Mouse (Mus musculus): ENCODE results near the gene Wnt3a. TPM values are rescaled to one million over a fixed set of nuclear protein-coding genes. Genes with fewer than 3 reads are reported as not detected.
A peak's percentile ranks its signal among the peaks of the same experiment; 100 is the strongest.
"Not testable (repeated sequence)": the region's sequence is repeated elsewhere in the genome, so short reads cannot be mapped to it uniquely, and the experiment has no call there.

Wnt3a gene
- polyA plus RNA-seq, 1 experiment from 2014 or later, result 3.0 TPM

- Histone ChIP-seq H3K4me1 (replicated peaks) (peaks cover 58% of the 10 kb centered on the region), H3K36me3 (peaks cover 3% of the 10 kb centered on the region), H3K27ac (no peak overlapping the region), H3K9me3 (no peaks in the 10 kb centered on the region), H3K4me2 (replicated peaks) (0 out of 2 replicates have a peak overlapping the region, but pooled peaks have one; percentile 7), H3K9ac (replicated peaks) (no peak overlapping the region), H3K27me3 (no peaks in the 10 kb centered on the region), H3K4me3 (replicated peaks) (no peak overlapping the region)
- ATAC-seq, result no peak
- 91% methylated on average over 2 of the region's 2 CpGs for WGBS
Observed at GRCm38 (mm10) chr11:59225167-59225566, 65.4 kb downstream of the Wnt3a start.

GRCm38 (mm10) chr11:59224470-59224869 is 66.1 kb downstream of the Wnt3a start:
- H3K9me3 ChIP-seq, result no peaks in the 10 kb centered on the region
- no peak overlapping the region for H3K27ac ChIP-seq
- H3K4me2 ChIP-seq (replicated peaks), result no peak overlapping the region
- peaks cover 58% of the 10 kb centered on the region for H3K4me1 ChIP-seq (replicated peaks)
- no peaks in the 10 kb centered on the region for H3K27me3 ChIP-seq
- peaks cover 9% of the 10 kb centered on the region for H3K36me3 ChIP-seq
- WGBS, result 80% methylated on average over 2 of the region's 2 CpGs
- H3K4me3 ChIP-seq (replicated peaks), result no peak overlapping the region
- no peak for ATAC-seq
- no peak overlapping the region for H3K9ac ChIP-seq (replicated peaks)

GRCm38 (mm10) chr11:59224025-59224424 is 66.5 kb downstream of the Wnt3a start:
- peaks cover 58% of the 10 kb centered on the region for H3K4me1 ChIP-seq (replicated peaks)

GRCm38 (mm10) chr11:59222306-59222705 is 68.2 kb downstream of the Wnt3a start:
- H3K36me3 ChIP-seq, result peaks cover 11% of the 10 kb centered on the region
- ATAC-seq, result no peak
- no peaks in the 10 kb centered on the region for H3K9me3 ChIP-seq
- H3K27me3 ChIP-seq, result no peaks in the 10 kb centered on the region
- WGBS, result 91% methylated on average over 4 of the region's 4 CpGs
- peaks cover 52% of the 10 kb centered on the region for H3K4me1 ChIP-seq (replicated peaks)
- no peak overlapping the region for H3K4me2 ChIP-seq (replicated peaks)
- no peak overlapping the region for H3K27ac ChIP-seq
- H3K4me3 ChIP-seq (replicated peaks), result no peak overlapping the region
- H3K9ac ChIP-seq (replicated peaks), result no peak overlapping the region

More at GRCm38 (mm10) chr11:59224025-59224424, 66.5 kb downstream of the Wnt3a start:
- Histone ChIP-seq H3K36me3 (peaks cover 11% of the 10 kb centered on the region), H3K27ac (no peak overlapping the region), H3K9me3 (no peaks in the 10 kb centered on the region), H3K27me3 (no peaks in the 10 kb centered on the region), H3K4me3 (replicated peaks) (no peak overlapping the region), H3K9ac (replicated peaks) (no peak overlapping the region), H3K4me2 (replicated peaks) (no peak overlapping the region)
- ATAC-seq, result no peak
- 93% methylated on average over 3 of the region's 3 CpGs for WGBS

DNA sequence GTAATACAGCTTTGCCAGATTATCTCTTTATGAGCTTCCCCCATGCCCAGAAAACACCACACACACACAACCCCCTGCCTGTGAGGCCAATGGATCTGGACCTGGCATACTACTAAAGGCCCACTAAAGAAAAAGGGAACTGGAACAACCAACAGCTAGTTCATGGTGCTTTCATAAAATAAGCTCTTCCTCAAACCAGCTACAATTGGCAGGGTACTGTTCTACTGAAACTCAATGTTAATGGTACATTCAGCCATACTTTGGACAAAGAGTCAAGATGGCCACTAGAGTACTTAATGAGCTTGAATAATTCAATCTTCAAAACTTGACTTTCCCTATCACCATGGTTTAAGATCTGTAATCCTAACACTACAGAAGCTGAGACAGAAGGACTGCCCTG is 68.9 kb downstream of the Wnt3a start:
- no peak overlapping the region for H3K9ac ChIP-seq (replicated peaks)
- peaks cover 11% of the 10 kb centered on the region for H3K36me3 ChIP-seq
- H3K4me2 ChIP-seq (replicated peaks), result no peak overlapping the region
- no peak for ATAC-seq
- H3K27me3 ChIP-seq, result no peaks in the 10 kb centered on the region
- no peaks in the 10 kb centered on the region for H3K9me3 ChIP-seq
- H3K27ac ChIP-seq, result no peak overlapping the region
- H3K4me1 ChIP-seq (replicated peaks), result peaks cover 45% of the 10 kb centered on the region
- no peak overlapping the region for H3K4me3 ChIP-seq (replicated peaks)

DNA sequence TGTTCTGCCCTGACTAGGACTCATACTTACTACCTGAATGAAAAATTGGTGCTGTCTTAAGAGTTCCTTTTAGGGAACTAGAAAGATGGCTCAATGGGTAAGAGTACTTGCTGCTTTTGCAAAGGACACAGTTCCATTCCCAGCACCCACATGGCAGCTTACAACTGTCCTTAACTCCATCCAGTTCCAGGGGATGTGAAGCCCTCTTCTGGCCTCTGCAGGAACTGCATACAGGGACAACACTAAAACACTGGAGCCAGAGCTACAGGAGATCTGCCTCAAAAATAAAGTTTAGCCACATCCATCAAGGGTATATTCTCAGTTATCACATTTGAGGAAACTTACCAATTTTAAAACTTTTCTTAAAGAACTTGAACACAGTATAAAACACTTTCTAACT is 71.5 kb downstream of the Wnt3a start:
- H3K4me1 ChIP-seq (replicated peaks), result peaks cover 20% of the 10 kb centered on the region
- ATAC-seq, result no peak
- H3K36me3 ChIP-seq, result peaks cover 19% of the 10 kb centered on the region
- no peaks in the 10 kb centered on the region for H3K27me3 ChIP-seq
- H3K9ac ChIP-seq (replicated peaks), result no peak overlapping the region
- H3K4me3 ChIP-seq (replicated peaks), result no peak overlapping the region
- no peak overlapping the region for H3K4me2 ChIP-seq (replicated peaks)
- H3K27ac ChIP-seq, result no peak overlapping the region
- H3K9me3 ChIP-seq, result no peaks in the 10 kb centered on the region

GRCm38 (mm10) chr11:59218389-59218998 is 72.1 kb downstream of the Wnt3a start:
- ATAC-seq, result no peak
- no peak overlapping the region for H3K9ac ChIP-seq (replicated peaks)
- H3K27me3 ChIP-seq, result no peaks in the 10 kb centered on the region
- peaks cover 15% of the 10 kb centered on the region for H3K4me1 ChIP-seq (replicated peaks)
- 94% methylated on average over 4 of the region's 4 CpGs for WGBS
- H3K9me3 ChIP-seq, result no peaks in the 10 kb centered on the region
- H3K4me2 ChIP-seq (replicated peaks), result no peak overlapping the region
- no peak overlapping the region for H3K4me3 ChIP-seq (replicated peaks)
- no peak overlapping the region for H3K27ac ChIP-seq
- H3K36me3 ChIP-seq, result peaks cover 21% of the 10 kb centered on the region

DNA sequence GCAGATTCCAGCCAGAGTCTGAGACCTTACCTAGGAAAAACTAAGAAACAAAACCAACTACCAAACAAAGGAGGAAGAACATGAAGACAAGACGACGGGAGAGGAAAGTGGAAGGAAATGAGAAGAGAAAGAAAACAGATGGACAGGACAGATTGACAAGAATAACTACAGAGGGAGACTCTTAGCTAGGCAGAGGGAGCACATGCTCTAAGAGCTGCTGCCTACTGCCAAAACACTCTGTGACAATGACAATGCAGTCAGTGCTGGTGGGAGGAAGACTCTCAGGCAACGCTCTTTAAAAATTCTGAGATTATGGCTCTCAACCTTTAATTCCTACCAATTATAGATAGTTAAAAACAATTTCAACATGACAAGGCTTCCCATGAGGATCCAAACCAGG is 73.6 kb downstream of the Wnt3a start:
- Histone ChIP-seq H3K4me2 (replicated peaks) (no peak overlapping the region), H3K9me3 (no peaks in the 10 kb centered on the region), H3K9ac (replicated peaks) (no peak overlapping the region), H3K36me3 (peaks cover 35% of the 10 kb centered on the region), H3K4me1 (replicated peaks) (0 out of 2 replicates have a peak, but pooled peaks cover 3% of the 10 kb centered on the region), H3K27me3 (no peaks in the 10 kb centered on the region), H3K4me3 (replicated peaks) (no peak overlapping the region), H3K27ac (no peak overlapping the region)
- no peak for ATAC-seq
- 92% methylated on average over 3 of the region's 3 CpGs for whole genome bisulfite sequencing

DNA sequence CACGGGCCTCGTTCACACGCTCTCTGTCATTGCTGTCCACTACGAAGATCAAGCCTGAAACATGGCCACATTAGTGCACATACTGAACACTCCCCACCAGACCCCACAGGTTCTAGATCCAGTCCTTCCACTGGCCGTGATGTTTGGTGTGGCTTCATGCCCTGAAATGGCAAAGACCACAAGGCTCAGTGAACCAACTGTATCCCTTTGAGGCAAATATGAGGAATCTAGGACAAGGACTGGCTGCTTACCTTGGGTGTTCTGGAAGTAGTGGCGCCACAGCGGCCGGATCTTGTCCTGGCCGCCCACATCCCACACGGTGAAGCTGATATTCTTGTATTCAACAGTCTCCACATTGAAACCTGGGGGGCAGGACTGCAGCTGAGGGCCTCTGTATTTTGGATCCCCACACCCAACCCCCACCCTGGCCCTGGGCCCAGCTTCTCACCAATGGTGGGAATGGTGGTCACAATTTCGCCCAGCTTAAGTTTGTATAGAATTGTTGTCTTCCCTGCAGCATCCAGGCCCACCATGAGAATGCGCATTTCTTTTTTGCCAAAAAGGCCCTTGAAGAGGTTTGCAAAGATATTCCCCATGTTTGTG is 77.6 kb downstream of the Wnt3a start:
- WGBS, result 93% methylated on average over 12 of the region's 12 CpGs
- Histone ChIP-seq H3K27ac (no peak overlapping the region), H3K27me3 (no peaks in the 10 kb centered on the region), H3K9me3 (no peaks in the 10 kb centered on the region), H3K9ac (replicated peaks) (no peak overlapping the region), H3K4me3 (replicated peaks) (no peak overlapping the region), H3K4me1 (replicated peaks) (peaks cover 18% of the 10 kb centered on the region), H3K4me2 (replicated peaks) (no peak overlapping the region), H3K36me3 (peaks cover 54% of the 10 kb centered on the region)
- no peak for ATAC-seq

GRCm38 (mm10) chr11:59212320-59212719 is 78.2 kb downstream of the Wnt3a start:
- H3K9me3 ChIP-seq; ATAC-seq; H3K27me3 ChIP-seq; H3K9ac ChIP-seq (replicated peaks); H3K27ac ChIP-seq; H3K4me2 ChIP-seq (replicated peaks); H3K4me3 ChIP-seq (replicated peaks): not testable (repeated sequence)
- peaks cover 54% of the 10 kb centered on the region for H3K36me3 ChIP-seq
- peaks cover 24% of the 10 kb centered on the region for H3K4me1 ChIP-seq (replicated peaks)
- 82% methylated on average over 12 of the region's 12 CpGs for WGBS

DNA sequence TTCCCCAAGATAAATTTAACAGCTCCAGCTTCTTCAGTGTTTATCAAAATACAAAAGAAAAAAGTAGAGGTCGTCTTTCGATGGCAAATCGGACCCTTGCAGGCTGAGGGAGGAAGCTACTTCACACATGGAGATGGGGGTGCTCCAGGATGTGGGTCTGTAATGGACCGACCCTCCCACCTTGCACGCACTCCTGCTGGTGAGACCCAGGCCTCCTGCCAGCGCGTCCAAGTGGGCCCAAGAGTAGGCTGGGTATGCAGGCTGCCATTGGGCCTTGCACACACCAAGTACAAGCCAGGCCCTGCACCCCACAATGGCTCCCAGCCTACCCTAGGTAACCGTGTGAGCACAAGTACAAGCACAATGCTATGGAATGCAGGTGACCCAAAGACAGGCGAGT is 79.0 kb downstream of the Wnt3a start:
- not testable (repeated sequence) for ATAC-seq; H3K27me3 ChIP-seq; H3K9ac ChIP-seq (replicated peaks); H3K4me3 ChIP-seq (replicated peaks); H3K4me2 ChIP-seq (replicated peaks); H3K27ac ChIP-seq; H3K9me3 ChIP-seq
- 93% methylated on average over 9 of the region's 9 CpGs for WGBS
- peaks cover 54% of the 10 kb centered on the region for H3K36me3 ChIP-seq
- peaks cover 24% of the 10 kb centered on the region for H3K4me1 ChIP-seq (replicated peaks)

DNA sequence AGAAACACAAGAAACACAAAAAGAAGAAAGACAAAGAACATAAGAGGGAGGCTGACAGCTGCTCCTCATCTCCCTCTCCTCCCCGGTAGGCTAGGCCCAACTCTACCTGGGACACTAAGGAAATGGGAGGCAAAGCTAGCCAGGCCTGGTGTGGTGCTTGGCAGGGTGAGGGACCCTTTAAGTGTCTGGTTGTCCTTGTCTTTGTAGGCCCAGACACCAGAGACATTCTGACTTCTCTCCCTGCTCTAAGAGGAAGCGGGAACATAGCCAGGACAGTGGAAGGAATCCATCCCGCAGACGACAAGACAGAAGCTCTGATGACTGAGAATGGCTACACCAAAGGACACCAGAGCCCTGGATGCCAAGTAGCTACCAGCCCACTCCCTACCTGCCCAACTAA is 80.5 kb downstream of the Wnt3a start:
- H3K27me3 ChIP-seq, result no peaks in the 10 kb centered on the region
- H3K4me3 ChIP-seq (replicated peaks), result no peak overlapping the region
- WGBS, result 90% methylated on average over 4 of the region's 4 CpGs
- no peak for ATAC-seq
- no peak overlapping the region for H3K4me2 ChIP-seq (replicated peaks)
- no peak overlapping the region for H3K27ac ChIP-seq
- H3K9ac ChIP-seq (replicated peaks), result no peak overlapping the region
- no peaks in the 10 kb centered on the region for H3K9me3 ChIP-seq
- peaks cover 65% of the 10 kb centered on the region for H3K36me3 ChIP-seq
- peaks cover 24% of the 10 kb centered on the region for H3K4me1 ChIP-seq (replicated peaks)

DNA sequence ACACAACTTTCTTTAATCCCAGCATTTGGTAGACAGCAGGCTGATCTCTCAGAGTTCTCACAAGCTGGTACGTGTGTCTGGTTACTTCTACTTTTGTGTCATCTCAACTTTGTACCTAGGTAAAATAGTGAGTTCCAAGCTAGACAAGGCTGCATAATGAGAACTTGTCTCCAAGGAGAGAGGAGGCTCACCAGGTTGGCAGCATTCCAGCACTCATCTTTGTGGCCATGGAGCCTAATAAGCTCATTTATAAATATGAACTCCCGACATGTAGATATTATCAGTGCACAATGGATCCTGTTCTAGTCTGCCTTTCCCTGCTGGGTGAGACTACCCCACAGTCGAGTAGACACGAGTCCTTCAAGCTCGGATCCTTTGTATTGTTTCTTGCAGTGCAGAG is 81.0 kb downstream of the Wnt3a start:
- WGBS, result 62% methylated on average over 5 of the region's 5 CpGs
- Histone ChIP-seq H3K9me3 (no peaks in the 10 kb centered on the region), H3K27me3 (no peaks in the 10 kb centered on the region), H3K27ac (0 out of 2 replicates have a peak overlapping the region, but pooled peaks have one; percentile 89), H3K9ac (replicated peaks) (no peak overlapping the region), H3K36me3 (peaks cover 65% of the 10 kb centered on the region), H3K4me3 (replicated peaks) (peak overlapping the region; percentile 93; the same call in 1 of the 2 replicates), H3K4me1 (replicated peaks) (peaks cover 24% of the 10 kb centered on the region), H3K4me2 (replicated peaks) (peak overlapping the region; percentile 89)
- ATAC-seq, result no peak
